Mouse (Mus musculus): ENCODE data around the gene Tmem41b. TPM values are rescaled to one million over a fixed set of nuclear protein-coding genes. Genes with fewer than 3 reads are reported as not detected.
A peak's percentile ranks its signal among the peaks of the same experiment; 100 is the strongest.

The Tmem41b gene
- polyA plus RNA-seq, 1 experiment, result 8.0 TPM

DNA sequence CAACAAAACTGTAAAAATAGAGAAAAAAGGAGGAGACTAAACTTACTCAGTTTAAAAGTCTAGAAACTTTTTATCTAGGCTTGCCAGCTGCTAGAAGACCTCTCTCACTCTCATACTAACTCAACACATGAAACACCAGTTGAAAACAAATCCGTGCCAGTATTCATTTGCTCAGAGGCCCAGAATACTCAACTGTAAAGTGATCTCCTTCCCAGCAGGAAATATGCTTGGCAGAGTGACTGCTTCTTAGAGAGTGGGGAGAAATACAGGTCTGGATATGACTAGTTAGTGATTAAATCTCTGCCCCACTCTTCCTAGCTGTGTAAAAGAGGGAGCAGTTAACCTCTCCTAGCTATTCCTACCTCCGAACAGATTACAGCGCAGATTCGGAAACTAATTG, 24.1 kb downstream of the Tmem41b start:
- Histone ChIP-seq H3K4me3 (ENCODE audit: extremely low read depth, insufficient read depth, insufficient read length) (no peak overlapping the region), H3K27me3 (ENCODE audit: control insufficient read depth, insufficient read depth, low read length) (no peaks in the 10 kb centered on the region), H3K27ac (ENCODE audit: insufficient read depth, low read length) (no peak overlapping the region), H3K4me1 (ENCODE audit: control insufficient read depth, insufficient read depth, insufficient read length) (peaks cover 9% of the 10 kb centered on the region; the same call in 1 of the 2 replicates), H3K36me3 (ENCODE audit: control insufficient read depth, insufficient read depth, low read length) (no peaks in the 10 kb centered on the region)
- DNase-seq (ENCODE audit: low read depth in 1 of 2, low spot score in 2 of 2), result no peak
- TF ChIP-seq POLR2A (IDR thresholded peaks at IDR 0.05; ENCODE audit: low read depth, low read length) (no peak), CTCF (IDR thresholded peaks at IDR 0.05; ENCODE audit: extremely low read depth, insufficient read depth, insufficient read length, insufficient replicate concordance) (no peak)
- WGBS, result 85% methylated on average over 4 of the region's 4 CpGs

DNA sequence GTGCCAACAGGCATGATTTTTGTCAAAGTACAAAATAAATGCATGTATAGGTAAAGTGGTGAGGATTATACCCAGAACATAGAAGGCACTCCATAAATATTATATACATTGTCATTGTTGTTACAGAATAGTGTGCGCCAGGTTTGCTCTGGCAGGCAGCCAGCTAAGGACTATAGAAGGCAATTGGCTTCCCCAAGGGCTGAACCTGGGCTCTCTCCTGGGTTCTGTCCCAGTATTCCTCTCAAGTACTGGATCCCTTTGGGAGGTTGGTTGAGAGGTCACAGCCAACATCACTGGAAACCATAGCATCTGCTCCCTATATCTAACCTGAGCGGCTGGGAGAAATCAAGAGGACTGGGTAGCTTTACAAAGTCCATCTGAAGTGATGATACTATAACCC, 25.2 kb downstream of the Tmem41b start:
- Histone ChIP-seq H3K27me3 (ENCODE audit: control insufficient read depth, insufficient read depth, low read length) (no peaks in the 10 kb centered on the region), H3K4me3 (ENCODE audit: extremely low read depth, insufficient read depth, insufficient read length) (no peak overlapping the region), H3K27ac (ENCODE audit: insufficient read depth, low read length) (no peak overlapping the region), H3K4me1 (ENCODE audit: control insufficient read depth, insufficient read depth, insufficient read length) (peaks cover 9% of the 10 kb centered on the region; the same call in 1 of the 2 replicates), H3K36me3 (ENCODE audit: control insufficient read depth, insufficient read depth, low read length) (no peaks in the 10 kb centered on the region)
- DNase-seq (ENCODE audit: low read depth in 1 of 2, low spot score in 2 of 2), result no peak
- TF ChIP-seq CTCF (IDR thresholded peaks at IDR 0.05; ENCODE audit: extremely low read depth, insufficient read depth, insufficient read length, insufficient replicate concordance) (no peak), POLR2A (IDR thresholded peaks at IDR 0.05; ENCODE audit: low read depth, low read length) (no peak)
- WGBS, result 88% methylated on average over 2 of the region's 2 CpGs

DNA sequence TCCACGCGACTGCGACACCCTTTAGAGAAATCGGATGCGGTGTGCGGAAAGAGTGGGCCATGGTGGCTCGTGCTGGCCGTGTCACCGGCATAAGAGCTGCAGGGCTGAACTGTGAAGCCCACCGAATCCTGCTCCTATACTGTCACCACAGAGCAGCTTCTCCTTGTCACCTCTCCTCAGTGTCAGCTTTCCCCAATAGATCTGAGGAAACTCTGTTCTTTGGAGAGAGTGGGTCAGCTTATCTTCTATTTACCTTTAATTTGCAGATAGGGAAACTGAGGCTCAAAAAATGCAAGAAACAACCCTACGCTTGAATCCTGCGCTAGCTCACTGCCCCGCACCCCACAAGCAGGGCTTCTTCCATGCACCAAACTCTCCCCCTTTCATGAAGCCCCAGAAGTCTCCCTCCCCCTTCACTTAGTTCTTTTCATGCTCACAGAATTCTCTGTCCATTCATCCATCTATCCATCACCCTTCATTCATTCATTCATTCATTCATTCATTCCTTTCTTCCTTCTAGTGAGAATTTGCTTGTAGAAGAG, 26.0 kb downstream of the Tmem41b start:
- H3K27ac ChIP-seq (ENCODE audit: insufficient read depth, low read length), result 0 out of 2 replicates have a peak overlapping the region, but pooled peaks have one; percentile 83
- no peaks in the 10 kb centered on the region for H3K27me3 ChIP-seq (ENCODE audit: control insufficient read depth, insufficient read depth, low read length)
- peak overlapping the region; percentile 68 for H3K4me3 ChIP-seq (ENCODE audit: extremely low read depth, insufficient read depth, insufficient read length)
- peaks cover 9% of the 10 kb centered on the region; the same call in 1 of the 2 replicates for H3K4me1 ChIP-seq (ENCODE audit: control insufficient read depth, insufficient read depth, insufficient read length)
- H3K36me3 ChIP-seq (ENCODE audit: control insufficient read depth, insufficient read depth, low read length), result no peaks in the 10 kb centered on the region
- 18% methylated on average over 13 of the region's 13 CpGs for WGBS
- DNase-seq (ENCODE audit: low read depth in 1 of 2, low spot score in 2 of 2), result no peak
- no peak for TF ChIP-seq POLR2A (IDR thresholded peaks at IDR 0.05; ENCODE audit: low read depth, low read length)
- TF ChIP-seq CTCF (IDR thresholded peaks at IDR 0.05; ENCODE audit: extremely low read depth, insufficient read depth, insufficient read length, insufficient replicate concordance), result no peak

- WGBS, result under 1% methylated on average over 93 of the region's 107 CpGs
- Histone ChIP-seq H3K27me3 (ENCODE audit: control insufficient read depth, insufficient read depth, low read length) (no peaks in the 10 kb centered on the region), H3K4me1 (ENCODE audit: control insufficient read depth, insufficient read depth, insufficient read length) (peaks cover 9% of the 10 kb centered on the region; the same call in 1 of the 2 replicates), H3K4me3 (ENCODE audit: extremely low read depth, insufficient read depth, insufficient read length) (peak within 1 kb of the TSS; percentile 68), H3K36me3 (ENCODE audit: control insufficient read depth, insufficient read depth, low read length) (no peaks in the 10 kb centered on the region), H3K27ac (ENCODE audit: insufficient read depth, low read length) (peak within 1 kb of the TSS; percentile 83)
- DNase-seq (ENCODE audit: low read depth in 1 of 2, low spot score in 2 of 2), result peak in 1 of 2 experiments; percentile 42
- TF ChIP-seq POLR2A (IDR thresholded peaks at IDR 0.05; ENCODE audit: low read depth, low read length) (peak; percentile 6; the same call in 1 of the 2 replicates), CTCF (IDR thresholded peaks at IDR 0.05; ENCODE audit: extremely low read depth, insufficient read depth, insufficient read length, insufficient replicate concordance) (no peak)
Observed at GRCm38 (mm10) chr7:109959716-109960612, 26.8 kb downstream of the Tmem41b start, which contains the start of gene Dennd5a. Dennd5a (minus strand) TSS chr7:109960470.

- TF ChIP-seq POLR2A (IDR thresholded peaks at IDR 0.05; ENCODE audit: low read depth, low read length) (no peak), CTCF (IDR thresholded peaks at IDR 0.05; ENCODE audit: extremely low read depth, insufficient read depth, insufficient read length, insufficient replicate concordance) (no peak)
- DNase-seq (ENCODE audit: low read depth in 1 of 2, low spot score in 2 of 2), result no peak
- H3K4me1 ChIP-seq (ENCODE audit: control insufficient read depth, insufficient read depth, insufficient read length), result peaks cover 9% of the 10 kb centered on the region; the same call in 1 of the 2 replicates
- H3K27me3 ChIP-seq (ENCODE audit: control insufficient read depth, insufficient read depth, low read length), result no peaks in the 10 kb centered on the region
- peak overlapping the region; percentile 83 for H3K27ac ChIP-seq (ENCODE audit: insufficient read depth, low read length)
- no peaks in the 10 kb centered on the region for H3K36me3 ChIP-seq (ENCODE audit: control insufficient read depth, insufficient read depth, low read length)
- peak overlapping the region; percentile 68 for H3K4me3 ChIP-seq (ENCODE audit: extremely low read depth, insufficient read depth, insufficient read length)
- 2% methylated on average over 18 of the region's 18 CpGs for WGBS
Observed at GRCm38 (mm10) chr7:109958843-109959715, 27.6 kb downstream of the Tmem41b start.

All from spleen, adult 2 months (tissue).